Mouse (Mus musculus) kidney, adult 2 months (tissue): ENCODE data around the gene Gm20873. TPM values are rescaled to one million over a fixed set of nuclear protein-coding genes. Genes with fewer than 3 reads are reported as not detected.
"Not testable (repeated sequence)": the region's sequence is repeated elsewhere in the genome, so short reads cannot be mapped to it uniquely, and the experiment has no call there.

Experiments
- DNase-seq: peaks from one replicate; pipeline ENCODE4 v3.0.0; 2021
- H3K27ac ChIP-seq: fragments of 200-500 bp; 2 replicates; pipeline ENCODE4 v1.5.1; 2012; ENCODE audit warnings: low read depth, low read length, control low read depth, inconsistent platforms; ENCODE audit not compliant: insufficient read depth
- H3K27me3 ChIP-seq: fragments of 200-500 bp; replicated peaks from 2 replicates; pipeline ENCODE4 v1.6.1; 2012; ENCODE audit warnings: mild to moderate bottlenecking, moderate library complexity, low read length, inconsistent platforms; ENCODE audit not compliant: control insufficient read depth, insufficient read depth
- H3K36me3 ChIP-seq: fragments of 200-500 bp; 2 replicates; pipeline ENCODE4 v1.6.1; 2012; ENCODE audit warnings: mild to moderate bottlenecking, moderate library complexity, low read length, inconsistent platforms; ENCODE audit not compliant: control insufficient read depth, insufficient read depth
- H3K4me1 ChIP-seq: fragments of 200-500 bp; 2 replicates; pipeline ENCODE4 v1.6.1; 2011; ENCODE audit warnings: low read length; ENCODE audit not compliant: control insufficient read depth, insufficient read depth
- H3K4me3 ChIP-seq: fragments of 200-500 bp; 2 replicates; pipeline ENCODE4 v1.5.1; 2011; ENCODE audit warnings: mild to moderate bottlenecking, low read depth, low read length, control low read depth; ENCODE audit not compliant: insufficient read depth
- WGBS: fragments of 180-500 bp; shearing (Covaris S2); methylation state at CpG from one replicate; pipeline ENCODE4 v1.1.7; 2018; 5-methylcytosine and 5-hydroxymethylcytosine counted together
- polyA plus RNA-seq: library from polyadenylated mRNA; depleted of rRNA; stranded (reverse); fragments of >200 nt; gene quantifications from 2 replicates; pipeline ENCODE4 v1.2.3, GENCODE M21; 2012; rRNA removed

Gm20873 gene
- not detected in 2 replicates for polyA plus RNA-seq

DNA sequence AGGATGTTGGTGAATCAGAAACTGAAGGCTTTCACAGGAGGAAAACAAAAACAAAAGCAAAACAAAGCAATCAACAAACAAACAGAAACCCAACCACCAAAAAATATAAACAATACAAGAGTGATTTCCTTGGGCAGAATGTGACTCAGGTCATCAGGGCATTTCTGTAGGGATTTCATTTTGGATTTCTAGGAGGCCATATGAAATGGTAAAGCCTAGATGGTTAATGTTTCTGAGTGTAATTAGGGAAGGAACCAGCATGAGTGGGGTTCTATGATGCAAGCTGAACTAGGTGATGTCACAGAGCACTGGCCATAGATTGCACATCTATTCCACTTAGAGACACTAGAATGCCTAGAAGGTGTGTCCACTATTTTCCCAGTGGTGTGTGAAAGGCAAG is at the start of gene Gm20873:
TSS of gene Gm20873 (plus strand) at position 301 of the 400 bp plus-strand sequence.
- not testable (repeated sequence) for H3K27me3 ChIP-seq, H3K4me1 ChIP-seq, H3K36me3 ChIP-seq, DNase-seq, H3K4me3 ChIP-seq, H3K27ac ChIP-seq

DNA sequence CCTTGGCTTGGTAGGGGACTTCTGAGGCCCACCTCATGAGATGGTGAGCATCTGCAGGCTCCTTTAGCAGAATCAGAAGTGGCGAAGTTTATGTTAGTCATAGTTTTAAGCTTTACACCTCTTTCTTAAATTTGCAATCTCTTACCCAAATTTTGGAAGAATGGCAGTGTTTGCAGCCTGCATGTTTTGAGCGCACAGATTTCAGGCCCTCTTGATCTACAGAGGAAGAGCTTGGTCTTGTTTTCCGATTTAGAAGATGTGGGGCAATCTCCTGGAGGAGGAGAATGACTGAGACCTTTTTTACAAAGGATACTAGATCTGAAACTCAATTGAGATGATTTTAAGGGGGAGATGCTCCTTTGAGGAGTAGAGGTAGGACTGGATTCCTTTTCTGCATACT is 29.0 kb upstream of the Gm20873 start, which contains the start of gene Gm21746:
TSS of gene Gm21746 (minus strand) at position 101 of the 400 bp plus-strand sequence.
- 77% methylated on average over 2 of the region's 3 CpGs for WGBS
- not testable (repeated sequence) for H3K4me3 ChIP-seq, H3K27ac ChIP-seq, H3K27me3 ChIP-seq, H3K36me3 ChIP-seq, H3K4me1 ChIP-seq, DNase-seq

Other genes with a start within 250 kb of the Gm20873 start
- not detected in 2 replicates for gene Gm21746, start 29.1 kb upstream of the Gm20873 start, polyA plus RNA-seq